Mouse (Mus musculus): ENCODE data around the gene Tbca. TPM values are rescaled to one million over a fixed set of nuclear protein-coding genes. Genes with fewer than 3 reads are reported as not detected.

Tbca gene
- polyA plus RNA-seq, 1 experiment: 10.1 TPM

GRCm38 (mm10) chr13:94794689-94795088 lies 6.0 kb downstream of the Tbca start:
- Histone ChIP-seq H3K4me1 (replicated peaks; ENCODE audit: control insufficient read depth, insufficient read depth, low read length) (peaks cover 3% of the 10 kb centered on the region), H3K27me3 (ENCODE audit: control insufficient read depth, insufficient read depth, low read length) (no peaks in the 10 kb centered on the region), H3K4me3 (ENCODE audit: control insufficient read depth, insufficient read depth, low read length) (no peak overlapping the region), H3K36me3 (ENCODE audit: control insufficient read depth, insufficient read depth, low read length) (no peaks in the 10 kb centered on the region), H3K27ac (ENCODE audit: control insufficient read depth, insufficient read depth, low read length) (no peak overlapping the region)
- 7% methylated on average over 1 of the region's 1 CpGs for WGBS
- DNase-seq: no peak
- TF ChIP-seq CTCF (IDR thresholded peaks at IDR 0.05; ENCODE audit: borderline replicate concordance, control insufficient read depth, extremely low read depth, insufficient read depth, low read length, poor library complexity) (no peak), POLR2A (IDR thresholded peaks at IDR 0.05; ENCODE audit: control insufficient read depth, extremely low read depth, insufficient read depth, low read length, poor library complexity) (no peak)

GRCm38 (mm10) chr13:94803480-94804057 lies 14.9 kb downstream of the Tbca start:
- 95% methylated on average over 5 of the region's 5 CpGs for WGBS
- H3K4me3 ChIP-seq (ENCODE audit: control insufficient read depth, insufficient read depth, low read length): no peak overlapping the region
- no peaks in the 10 kb centered on the region for H3K36me3 ChIP-seq (ENCODE audit: control insufficient read depth, insufficient read depth, low read length)
- no peak for DNase-seq
- H3K27ac ChIP-seq (ENCODE audit: control insufficient read depth, insufficient read depth, low read length): no peak overlapping the region
- peaks cover 3% of the 10 kb centered on the region for H3K4me1 ChIP-seq (replicated peaks; ENCODE audit: control insufficient read depth, insufficient read depth, low read length)
- TF ChIP-seq POLR2A (IDR thresholded peaks at IDR 0.05; ENCODE audit: control insufficient read depth, extremely low read depth, insufficient read depth, low read length, poor library complexity) (no peak), CTCF (IDR thresholded peaks at IDR 0.05; ENCODE audit: borderline replicate concordance, control insufficient read depth, extremely low read depth, insufficient read depth, low read length, poor library complexity) (no peak)
- H3K27me3 ChIP-seq (ENCODE audit: control insufficient read depth, insufficient read depth, low read length): no peaks in the 10 kb centered on the region

DNA sequence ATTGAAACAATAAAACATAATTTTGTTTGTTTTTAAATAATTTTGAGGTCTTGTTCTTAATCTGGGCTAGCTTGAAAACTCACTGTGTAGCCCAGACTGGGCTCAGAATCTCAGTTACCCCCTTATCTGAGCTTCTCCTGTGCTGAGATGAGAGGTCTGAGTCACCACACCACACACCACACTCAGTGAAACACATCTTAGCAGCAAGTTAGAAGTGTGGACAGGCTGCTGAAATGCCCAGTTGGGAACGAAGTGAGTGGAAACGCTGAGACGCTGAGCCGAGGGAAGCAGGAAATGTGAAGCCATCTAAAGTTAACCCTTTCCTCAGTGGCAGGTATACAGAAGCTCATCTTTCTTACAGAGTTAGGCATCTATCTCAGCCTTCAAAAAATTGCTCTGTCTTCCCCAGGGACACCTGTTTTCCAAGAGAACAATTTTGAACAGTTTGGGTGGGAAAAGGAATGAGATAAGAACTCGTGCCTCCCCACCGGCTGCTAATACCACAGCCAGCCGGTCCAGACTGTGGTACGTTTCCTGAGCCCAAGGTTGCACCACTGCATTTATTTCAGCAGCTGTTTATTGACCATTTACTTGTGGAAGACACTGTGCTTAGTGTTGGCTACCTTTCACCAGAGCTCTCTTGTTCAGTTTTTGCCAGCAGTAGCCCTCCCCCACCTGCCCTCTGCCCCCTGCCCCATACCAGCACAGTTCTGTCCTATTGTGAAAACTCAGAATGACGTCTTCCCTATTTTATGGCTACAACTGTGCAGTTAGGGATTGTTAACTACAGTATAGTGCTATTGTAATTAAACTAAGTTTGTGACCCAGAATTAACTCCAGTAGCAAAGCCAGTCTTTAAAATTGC lies 17.8 kb downstream of the Tbca start:
- Histone ChIP-seq H3K27me3 (ENCODE audit: control insufficient read depth, insufficient read depth, low read length) (no peaks in the 10 kb centered on the region), H3K4me1 (replicated peaks; ENCODE audit: control insufficient read depth, insufficient read depth, low read length) (peaks cover 3% of the 10 kb centered on the region), H3K36me3 (ENCODE audit: control insufficient read depth, insufficient read depth, low read length) (no peaks in the 10 kb centered on the region), H3K27ac (ENCODE audit: control insufficient read depth, insufficient read depth, low read length) (no peak overlapping the region), H3K4me3 (ENCODE audit: control insufficient read depth, insufficient read depth, low read length) (no peak overlapping the region)
- no peak for TF ChIP-seq CTCF (IDR thresholded peaks at IDR 0.05; ENCODE audit: borderline replicate concordance, control insufficient read depth, extremely low read depth, insufficient read depth, low read length, poor library complexity)
- no peak for TF ChIP-seq POLR2A (IDR thresholded peaks at IDR 0.05; ENCODE audit: control insufficient read depth, extremely low read depth, insufficient read depth, low read length, poor library complexity)
- DNase-seq: no peak
- WGBS: 37% methylated on average over 9 of the region's 9 CpGs

DNA sequence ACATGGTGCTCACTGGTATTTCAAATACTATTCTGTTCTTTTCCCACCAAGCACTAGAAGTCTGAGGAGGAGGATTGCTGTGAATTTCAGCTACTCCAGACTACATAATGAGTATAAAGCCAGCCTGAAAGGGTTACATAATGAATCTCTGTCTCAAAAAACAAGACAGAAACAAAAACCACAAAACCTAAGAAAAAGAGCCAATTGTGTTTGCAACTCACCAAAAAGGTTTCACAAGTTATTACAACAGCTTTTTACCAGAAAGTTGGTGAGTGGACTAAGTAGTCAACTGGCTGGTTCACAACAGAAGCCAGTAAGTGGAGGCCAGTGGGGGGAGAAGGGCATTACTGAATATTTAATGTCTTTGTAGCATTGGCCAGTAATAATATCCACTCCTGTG lies 19.9 kb downstream of the Tbca start:
- DNase-seq: no peak
- Histone ChIP-seq H3K4me3 (ENCODE audit: control insufficient read depth, insufficient read depth, low read length) (no peak overlapping the region), H3K27me3 (ENCODE audit: control insufficient read depth, insufficient read depth, low read length) (no peaks in the 10 kb centered on the region), H3K27ac (ENCODE audit: control insufficient read depth, insufficient read depth, low read length) (no peak overlapping the region), H3K36me3 (ENCODE audit: control insufficient read depth, insufficient read depth, low read length) (no peaks in the 10 kb centered on the region), H3K4me1 (replicated peaks; ENCODE audit: control insufficient read depth, insufficient read depth, low read length) (peaks cover 3% of the 10 kb centered on the region)
- no peak for TF ChIP-seq POLR2A (IDR thresholded peaks at IDR 0.05; ENCODE audit: control insufficient read depth, extremely low read depth, insufficient read depth, low read length, poor library complexity)
- TF ChIP-seq CTCF (IDR thresholded peaks at IDR 0.05; ENCODE audit: borderline replicate concordance, control insufficient read depth, extremely low read depth, insufficient read depth, low read length, poor library complexity): no peak

DNA sequence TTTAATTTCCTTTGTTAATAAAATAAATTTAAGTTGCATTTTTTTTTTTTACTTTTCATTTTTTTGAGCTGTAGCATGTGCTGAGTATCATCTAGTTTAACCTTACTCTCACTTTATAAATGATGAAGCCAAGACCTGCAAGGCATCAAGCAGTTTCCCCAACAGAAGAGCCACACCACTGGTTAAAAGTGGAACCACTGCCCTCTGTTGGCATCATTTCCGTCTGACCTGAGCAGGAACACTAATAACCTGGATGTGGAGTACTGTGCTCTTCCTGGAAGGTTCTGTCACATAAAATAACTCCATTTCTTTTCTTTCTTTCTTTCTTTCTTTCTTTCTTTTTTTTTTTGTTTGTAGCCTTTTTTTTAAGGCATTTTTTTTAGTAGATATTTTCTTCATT lies 21.0 kb downstream of the Tbca start:
- no peak overlapping the region for H3K4me3 ChIP-seq (ENCODE audit: control insufficient read depth, insufficient read depth, low read length)
- H3K27ac ChIP-seq (ENCODE audit: control insufficient read depth, insufficient read depth, low read length): no peak overlapping the region
- 83% methylated on average over 1 of the region's 1 CpGs for WGBS
- H3K4me1 ChIP-seq (replicated peaks; ENCODE audit: control insufficient read depth, insufficient read depth, low read length): peaks cover 3% of the 10 kb centered on the region
- TF ChIP-seq POLR2A (IDR thresholded peaks at IDR 0.05; ENCODE audit: control insufficient read depth, extremely low read depth, insufficient read depth, low read length, poor library complexity) (no peak), CTCF (IDR thresholded peaks at IDR 0.05; ENCODE audit: borderline replicate concordance, control insufficient read depth, extremely low read depth, insufficient read depth, low read length, poor library complexity) (no peak)
- no peaks in the 10 kb centered on the region for H3K27me3 ChIP-seq (ENCODE audit: control insufficient read depth, insufficient read depth, low read length)
- no peak for DNase-seq
- H3K36me3 ChIP-seq (ENCODE audit: control insufficient read depth, insufficient read depth, low read length): no peaks in the 10 kb centered on the region

DNA sequence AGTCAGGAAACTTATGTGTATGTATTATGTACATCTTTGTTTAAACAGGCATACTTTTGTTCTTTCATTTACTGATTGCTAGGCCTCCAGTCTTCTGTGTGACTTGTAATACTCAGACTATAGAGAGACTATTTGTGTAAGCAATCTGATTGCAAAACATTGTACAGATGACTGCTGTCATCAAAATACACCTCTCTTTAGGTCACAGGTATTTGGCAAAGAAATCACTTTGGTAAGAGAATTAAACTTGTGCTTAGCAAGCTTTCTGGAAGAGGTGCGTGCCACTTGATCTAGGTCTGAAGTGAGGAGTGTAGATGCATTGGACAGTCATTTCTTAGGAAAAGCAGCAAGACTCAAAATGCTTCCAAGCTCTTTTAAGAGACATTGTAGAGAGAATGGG lies 22.7 kb downstream of the Tbca start:
- no peak for DNase-seq
- no peaks in the 10 kb centered on the region for H3K27me3 ChIP-seq (ENCODE audit: control insufficient read depth, insufficient read depth, low read length)
- H3K36me3 ChIP-seq (ENCODE audit: control insufficient read depth, insufficient read depth, low read length): no peaks in the 10 kb centered on the region
- H3K27ac ChIP-seq (ENCODE audit: control insufficient read depth, insufficient read depth, low read length): no peak overlapping the region
- no peak overlapping the region for H3K4me3 ChIP-seq (ENCODE audit: control insufficient read depth, insufficient read depth, low read length)
- TF ChIP-seq CTCF (IDR thresholded peaks at IDR 0.05; ENCODE audit: borderline replicate concordance, control insufficient read depth, extremely low read depth, insufficient read depth, low read length, poor library complexity) (no peak), POLR2A (IDR thresholded peaks at IDR 0.05; ENCODE audit: control insufficient read depth, extremely low read depth, insufficient read depth, low read length, poor library complexity) (no peak)
- WGBS: 100% methylated on average over 1 of the region's 1 CpGs
- peaks cover under 1% of the 10 kb centered on the region for H3K4me1 ChIP-seq (replicated peaks; ENCODE audit: control insufficient read depth, insufficient read depth, low read length)
